Mouse (Mus musculus) liver, embryonic 14.5 days (tissue): ENCODE measurements around the gene Ergic1.

Experiments used
- CTCF ChIP-seq: IDR thresholded peaks from 2 replicates; pipeline ENCODE4 v1.5.1; 2016; ENCODE audit warnings: antibody characterized with exemption, low read depth, control low read depth
- EP300 ChIP-seq: IDR thresholded peaks from 2 replicates; pipeline ENCODE4 v1.6.1; 2016; ENCODE audit warnings: antibody characterized with exemption, low read depth

GRCm38 (mm10) chr17:26614708-26615486 is 53.6 kb downstream of the Ergic1 start:
- TF ChIP-seq CTCF (no peak), EP300 (no peak)
